Mouse (Mus musculus): Measurements from ENCODE around the gene Actr2.
"Not testable (repeated sequence)": the region's sequence is repeated elsewhere in the genome, so short reads cannot be mapped to it uniquely, and the experiment has no call there.

Gene Actr2

GRCm38 (mm10) chr11:20116701-20117100 is 4.0 kb upstream of the Actr2 start:
- DNase-seq (ENCODE audit: low read depth, low spot score) = no peak

- peak; percentile 73 for DNase-seq (ENCODE audit: low read depth, low spot score)
These were observed 3.4 kb upstream of the Actr2 start for GRCm38 (mm10) chr11:20116030-20116551.

GRCm38 (mm10) chr11:20112006-20112740 is 540 bp downstream of the Actr2 start:
- peak; percentile 71 for DNase-seq (ENCODE audit: low read depth, low spot score)

DNA sequence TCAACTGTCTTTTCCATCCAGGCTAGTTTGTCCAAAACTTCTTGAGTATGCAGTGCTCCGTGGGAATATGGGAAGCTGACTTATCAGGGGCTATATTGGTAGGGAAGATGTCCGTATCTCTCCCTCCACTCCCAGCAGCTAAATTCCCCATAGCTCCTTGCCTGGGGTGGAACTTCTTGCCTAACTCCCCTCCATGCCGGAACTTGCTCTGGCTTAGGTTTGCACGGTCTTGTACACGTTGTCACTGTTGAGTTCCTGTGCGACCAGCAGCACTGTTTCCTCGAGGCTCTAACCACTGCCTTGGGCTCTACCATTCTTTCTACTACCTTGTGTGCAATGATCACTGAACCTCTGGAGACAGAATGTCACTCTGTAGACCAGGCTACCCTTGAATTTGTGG is 4.6 kb downstream of the Actr2 start:
- DNase-seq (ENCODE audit: low read depth, low spot score) = no peak

DNA sequence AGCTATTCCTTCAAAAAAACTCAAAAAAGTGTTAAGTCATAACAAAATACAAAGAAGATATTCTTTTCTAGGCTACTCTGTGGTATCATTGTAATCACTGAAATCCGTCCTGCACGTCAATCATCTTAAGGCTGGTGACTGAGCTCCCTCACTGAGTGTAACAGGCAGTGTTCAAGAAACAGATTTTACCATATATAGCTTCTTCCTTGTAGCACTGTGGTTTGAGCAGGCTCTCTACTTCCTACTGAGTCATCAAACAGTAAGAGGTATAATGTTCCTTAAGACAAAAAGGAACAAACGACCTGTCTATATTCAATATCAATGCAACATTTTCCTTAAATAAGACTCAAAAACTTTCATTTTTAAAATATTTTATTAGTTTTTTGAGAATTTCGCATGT is 5.0 kb downstream of the Actr2 start:
- DNase-seq (ENCODE audit: low read depth, low spot score) = no peak

DNA sequence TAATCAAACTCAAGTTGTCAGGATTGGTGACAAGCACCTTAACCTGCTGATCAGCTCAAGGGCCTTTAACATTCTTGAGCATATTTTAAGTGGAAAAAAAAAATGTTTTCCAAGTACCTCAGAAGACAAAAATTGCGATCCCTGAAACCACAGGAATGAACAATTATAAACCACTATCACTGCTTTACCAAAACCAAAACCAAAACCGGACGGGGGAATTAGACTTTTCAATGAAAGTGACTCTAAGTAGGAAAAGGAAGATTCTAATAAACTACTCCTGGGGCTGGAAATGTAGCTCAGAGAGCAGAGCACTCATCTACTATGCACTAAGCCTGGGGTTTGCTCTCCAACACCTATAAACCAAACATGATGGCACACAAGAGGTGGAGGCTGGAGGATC is 5.8 kb downstream of the Actr2 start:
- DNase-seq (ENCODE audit: low read depth, low spot score) = no peak

- DNase-seq (ENCODE audit: low read depth, low spot score) = no peak
These were observed 8.8 kb downstream of the Actr2 start for GRCm38 (mm10) chr11:20103949-20104348.

GRCm38 (mm10) chr11:20086306-20086705 is 26.4 kb downstream of the Actr2 start:
- no peak for DNase-seq (ENCODE audit: low read depth, low spot score)

- DNase-seq (ENCODE audit: low read depth, low spot score) = no peak
These were observed 27.1 kb downstream of the Actr2 start for GRCm38 (mm10) chr11:20085635-20086034.

GRCm38 (mm10) chr11:20075415-20075814 is 37.3 kb downstream of the Actr2 start:
- DNase-seq (ENCODE audit: low read depth, low spot score) = no peak

DNA sequence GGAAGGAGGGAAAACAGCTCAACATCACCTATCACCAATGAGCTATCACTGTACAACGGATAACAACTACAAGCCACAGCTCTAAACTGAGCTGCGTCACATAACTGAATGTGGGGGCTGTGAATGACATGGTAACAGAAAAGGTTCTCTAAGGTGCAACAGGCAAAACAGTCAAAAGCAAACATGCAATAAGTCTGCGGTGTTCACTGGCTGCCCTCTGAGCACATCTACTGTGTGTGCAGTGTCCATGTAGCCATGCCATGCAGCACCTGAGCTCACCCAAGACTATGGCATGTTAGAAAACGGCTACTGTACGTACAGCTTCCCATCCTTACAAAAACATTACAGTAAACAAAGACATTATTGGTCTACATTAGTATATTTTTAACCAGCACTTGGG is 39.9 kb downstream of the Actr2 start:
- DNase-seq (ENCODE audit: low read depth, low spot score) = no peak

DNA sequence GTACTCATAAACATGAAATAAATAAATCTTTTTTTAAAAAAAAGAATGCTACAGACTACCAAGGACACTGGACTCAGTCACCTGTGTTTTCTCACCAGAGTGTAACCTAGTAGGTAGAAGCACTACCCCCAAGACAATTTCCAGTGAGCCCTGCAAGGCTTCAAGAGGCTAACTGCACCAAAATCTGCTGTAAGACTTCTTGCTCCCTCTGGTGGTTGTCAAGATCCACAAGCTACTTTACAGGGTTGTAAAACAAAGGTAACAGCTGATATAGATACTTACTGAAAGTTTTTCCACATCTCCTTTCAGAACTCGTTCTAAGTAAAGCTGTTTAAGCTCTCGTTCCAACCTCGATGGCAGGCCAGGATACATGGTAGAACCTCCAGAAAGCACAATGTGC is 40.5 kb downstream of the Actr2 start:
- DNase-seq (ENCODE audit: low read depth, low spot score) = peak; percentile 33

- no peak for DNase-seq (ENCODE audit: low read depth, low spot score)
These were observed 44.2 kb downstream of the Actr2 start for GRCm38 (mm10) chr11:20068346-20069004.

DNA sequence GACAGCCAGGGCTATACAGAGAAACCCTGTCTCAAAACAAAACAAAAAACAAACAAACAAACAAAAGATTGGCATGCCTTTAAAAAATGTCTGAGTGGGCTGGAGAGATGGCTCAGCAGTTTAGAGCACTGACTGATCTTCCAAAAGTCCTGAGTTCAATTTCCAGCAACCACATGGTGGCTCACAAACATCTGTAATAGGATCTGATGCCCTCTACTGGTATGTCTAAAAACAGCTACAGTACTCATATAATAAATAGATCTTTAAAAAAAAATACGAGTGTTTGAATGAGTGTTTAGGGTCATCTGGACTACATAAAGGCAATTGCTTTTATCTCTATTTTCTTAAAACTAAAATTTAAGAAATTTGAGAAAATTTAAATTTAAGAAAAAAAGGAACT is 45.2 kb downstream of the Actr2 start:
- DNase-seq (ENCODE audit: low read depth, low spot score) = no peak

- DNase-seq (ENCODE audit: low read depth, low spot score) = no peak
These were observed 46.6 kb downstream of the Actr2 start for GRCm38 (mm10) chr11:20066106-20066505.

DNA sequence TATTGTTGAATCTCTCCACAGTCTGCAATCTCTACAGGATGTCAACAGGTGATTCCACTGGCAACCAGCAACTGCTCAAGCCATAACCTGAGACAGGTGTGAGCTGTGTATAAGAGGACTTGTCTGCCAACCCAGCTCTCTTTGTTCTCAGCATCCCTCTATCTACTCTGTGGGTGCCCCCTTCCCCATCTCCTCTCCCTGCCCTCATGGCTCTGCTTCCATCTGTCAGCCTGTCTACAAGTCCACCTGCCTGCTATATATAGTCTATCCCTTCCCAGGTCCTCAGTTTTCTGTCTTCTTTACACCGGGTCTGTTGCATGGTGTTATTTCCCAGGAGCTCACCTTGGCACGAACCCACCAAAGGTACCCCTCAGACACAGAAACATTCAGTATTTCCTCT is 47.8 kb downstream of the Actr2 start:
- DNase-seq (ENCODE audit: low read depth, low spot score) = no peak

GRCm38 (mm10) chr11:20064086-20064485 is 48.6 kb downstream of the Actr2 start:
- not testable (repeated sequence) for DNase-seq (ENCODE audit: low read depth, low spot score)

- DNase-seq (ENCODE audit: low read depth, low spot score) = not testable (repeated sequence)
These were observed 49.9 kb downstream of the Actr2 start for GRCm38 (mm10) chr11:20062801-20063200.

- no peak for DNase-seq (ENCODE audit: low read depth, low spot score)
These were observed 53.0 kb downstream of the Actr2 start for GRCm38 (mm10) chr11:20059736-20060135.

DNA sequence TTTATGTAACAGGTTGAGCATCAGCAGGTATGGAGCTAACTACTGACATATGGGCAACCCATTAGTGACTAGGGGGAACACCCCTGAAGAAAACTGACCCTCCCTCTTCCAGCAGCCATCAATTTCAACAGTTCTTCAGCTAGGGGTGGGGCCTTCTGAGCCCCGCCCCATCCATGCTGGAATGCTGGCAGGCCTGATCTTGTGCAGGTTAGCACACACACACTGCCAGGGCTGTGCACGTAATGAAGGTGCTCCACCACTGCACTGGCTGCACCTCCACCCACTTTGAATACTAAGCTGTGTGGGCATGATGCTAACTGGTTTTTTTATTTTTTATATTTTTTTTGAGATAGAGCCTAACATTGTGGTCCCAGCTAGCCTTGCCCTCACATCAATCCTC is 55.3 kb downstream of the Actr2 start:
- no peak for DNase-seq (ENCODE audit: low read depth, low spot score)

GRCm38 (mm10) chr11:20056168-20056567 is 56.5 kb downstream of the Actr2 start:
- no peak for DNase-seq (ENCODE audit: low read depth, low spot score)

DNA sequence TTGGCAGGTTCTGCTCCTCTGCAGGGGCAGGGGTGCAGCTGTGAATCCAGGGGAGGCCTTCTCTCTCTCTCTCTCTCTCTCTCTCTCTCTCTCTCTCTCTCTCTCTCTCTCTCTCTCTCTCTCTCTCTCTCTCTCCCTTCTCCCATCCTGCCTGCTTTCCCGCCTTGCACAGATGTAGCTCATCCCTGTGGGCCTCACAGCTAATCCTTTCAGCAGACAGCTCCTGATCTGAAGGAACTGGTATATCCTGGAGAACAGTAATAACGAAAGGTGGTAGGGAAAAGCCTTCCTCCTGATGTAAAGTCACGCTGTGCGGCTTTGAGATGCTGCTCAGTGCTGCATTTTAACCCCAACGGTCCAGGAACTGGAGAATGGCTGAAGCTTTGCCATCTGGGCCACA is 58.1 kb downstream of the Actr2 start:
- DNase-seq (ENCODE audit: low read depth, low spot score) = no peak

GRCm38 (mm10) chr11:20053951-20054350 is 58.8 kb downstream of the Actr2 start:
- no peak for DNase-seq (ENCODE audit: low read depth, low spot score)
